Mouse (Mus musculus) liver, embryonic 14.5 days (tissue): ENCODE data around the gene Dtx4.

Experiments used
- CTCF ChIP-seq: IDR thresholded peaks from 2 replicates; pipeline ENCODE4 v1.5.1; 2016; ENCODE audit warnings: antibody characterized with exemption, low read depth, control low read depth
- EP300 ChIP-seq: IDR thresholded peaks from 2 replicates; pipeline ENCODE4 v1.6.1; 2016; ENCODE audit warnings: antibody characterized with exemption, low read depth

DNA sequence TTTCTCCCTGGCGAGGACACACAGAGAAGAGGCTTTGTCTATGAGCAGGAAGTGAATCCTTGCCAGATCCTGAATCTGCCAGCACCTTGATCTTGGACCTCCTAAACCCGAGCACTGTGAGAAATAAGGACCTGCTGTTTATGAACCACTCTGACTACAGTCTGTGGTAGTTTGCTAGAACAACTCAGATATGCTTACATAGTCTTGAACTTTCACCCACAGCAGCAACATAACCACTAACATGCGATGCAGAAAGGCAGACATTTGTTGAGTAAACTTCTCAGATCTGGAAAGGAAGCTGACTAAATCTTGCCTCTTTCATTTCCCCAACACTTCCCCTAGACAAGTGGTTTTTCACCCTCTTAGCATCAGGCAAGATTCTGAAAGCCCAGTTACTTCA, 29.4 kb downstream of the Dtx4 start:
- TF ChIP-seq CTCF (no peak), EP300 (no peak)
